Mouse (Mus musculus) kidney, postnatal 0 days (tissue): ENCODE results near the gene Ces3a. TPM values are rescaled to one million over a fixed set of nuclear protein-coding genes. Genes with fewer than 3 reads are reported as not detected.
"Not testable (repeated sequence)": the region's sequence is repeated elsewhere in the genome, so short reads cannot be mapped to it uniquely, and the experiment has no call there.

Experiments
- ATAC-seq: fragments of 200-750 bp; cut with Nextera tagmentation; replicated peaks from 2 replicates; pipeline ENCODE4 v1.8.0; 2017; ENCODE audit warnings: low read depth, moderate number of reproducible peaks, moderate TSS enrichment, moderate library complexity; ENCODE audit not compliant: low FRiP score
- DNase-seq: peaks from one replicate; pipeline ENCODE4 v3.0.0-alpha.2; 2016; ENCODE audit warnings: low spot score
- H3K27ac ChIP-seq: fragments of 300-500 bp; sonication (generic); 2 replicates; pipeline ENCODE4 v1.5.1; 2014; ENCODE audit warnings: mild to moderate bottlenecking
- H3K27me3 ChIP-seq: fragments of 300-500 bp; sonication (generic); 2 replicates; pipeline ENCODE4 v1.6.1; 2014; ENCODE audit warnings: low read length, mixed read lengths; ENCODE audit not compliant: insufficient read depth
- H3K36me3 ChIP-seq: fragments of 300-500 bp; sonication (generic); 2 replicates; pipeline ENCODE4 v1.6.1; 2014; ENCODE audit warnings: low read length, mixed read lengths; ENCODE audit not compliant: insufficient read depth
- H3K4me1 ChIP-seq: fragments of 300-500 bp; sonication (generic); replicated peaks from 2 replicates; pipeline ENCODE4 v1.6.1; 2014; ENCODE audit warnings: antibody characterized with exemption, low read length, mixed read lengths; ENCODE audit not compliant: insufficient read depth
- H3K4me2 ChIP-seq: fragments of 300-500 bp; sonication (generic); 2 replicates; pipeline ENCODE4 v1.6.1; 2014; ENCODE audit warnings: mild to moderate bottlenecking, low read length, moderate library complexity, mixed read lengths
- H3K4me3 ChIP-seq: fragments of 300-500 bp; sonication (generic); replicated peaks from 2 replicates; pipeline ENCODE4 v1.5.1; 2014; ENCODE audit warnings: low read depth, low read length
- H3K9ac ChIP-seq: fragments of 300-500 bp; sonication (generic); 2 replicates; pipeline ENCODE4 v1.6.1; 2014; ENCODE audit warnings: low read depth, low read length
- H3K9me3 ChIP-seq: fragments of 300-500 bp; sonication (generic); replicated peaks from 2 replicates; pipeline ENCODE4 v1.6.1; 2016; ENCODE audit warnings: low read length, inconsistent platforms, mixed read lengths
- CTCF ChIP-seq: IDR thresholded peaks from 2 replicates; pipeline ENCODE4 v1.5.1; 2016; ENCODE audit warnings: antibody characterized with exemption, low read depth, mild to moderate bottlenecking, moderate library complexity
- WGBS: fragments of 180-500 bp; shearing (Covaris S2); extraction: QIAGEN DNeasy Blood & Tissue Kit; methylation state at CpG from one replicate; pipeline ENCODE4 v1.1.7; 2014; 5-methylcytosine and 5-hydroxymethylcytosine counted together
- polyA plus RNA-seq: library from polyadenylated mRNA; unstranded; fragments of >200 nt; fragmentation: Nextera tagmentation; extraction: Ambion mirVana; gene quantifications from 2 replicates; pipeline ENCODE4 v1.2.1, GENCODE M21; 2015

The Ces3a gene
- polyA plus RNA-seq, 1 experiment from 2014 or later = not detected

GRCm38 (mm10) chr8:105088581-105088980 is 40.2 kb downstream of the Ces3a start:
- no peak for DNase-seq
- TF ChIP-seq CTCF = no peak
- WGBS = 74% methylated on average over 4 of the region's 4 CpGs
- Histone ChIP-seq H3K4me1 (no peaks in the 10 kb centered on the region), H3K27ac (no peak overlapping the region), H3K4me3 (no peak overlapping the region), H3K4me2 (no peak overlapping the region), H3K27me3 (no peaks in the 10 kb centered on the region), H3K36me3 (no peaks in the 10 kb centered on the region), H3K9me3 (no peaks in the 10 kb centered on the region), H3K9ac (no peak overlapping the region)
- ATAC-seq = no peak

- Histone ChIP-seq H3K4me3 (no peak overlapping the region), H3K36me3 (no peaks in the 10 kb centered on the region), H3K9me3 (no peaks in the 10 kb centered on the region), H3K4me1 (no peaks in the 10 kb centered on the region), H3K9ac (no peak overlapping the region), H3K27ac (no peak overlapping the region), H3K27me3 (no peaks in the 10 kb centered on the region), H3K4me2 (no peak overlapping the region)
- 79% methylated on average over 3 of the region's 3 CpGs for WGBS
- TF ChIP-seq CTCF = no peak
- no peak for DNase-seq
- ATAC-seq = no peak
Observed at GRCm38 (mm10) chr8:105093992-105094391, 45.6 kb downstream of the Ces3a start.

- WGBS = 77% methylated on average over 4 of the region's 4 CpGs
- H3K27me3 ChIP-seq, H3K4me2 ChIP-seq, H3K4me1 ChIP-seq, ATAC-seq, DNase-seq, H3K9ac ChIP-seq, H3K27ac ChIP-seq, H3K36me3 ChIP-seq, H3K9me3 ChIP-seq, H3K4me3 ChIP-seq: not testable (repeated sequence)
Observed at GRCm38 (mm10) chr8:105102101-105102785, 53.8 kb downstream of the Ces3a start.

GRCm38 (mm10) chr8:105103701-105104100 is 55.3 kb downstream of the Ces3a start:
- not testable (repeated sequence) for H3K4me2 ChIP-seq, H3K4me3 ChIP-seq, H3K4me1 ChIP-seq, DNase-seq, H3K27me3 ChIP-seq, H3K36me3 ChIP-seq, H3K27ac ChIP-seq, ATAC-seq, H3K9ac ChIP-seq, H3K9me3 ChIP-seq
- WGBS = 74% methylated on average over 5 of the region's 5 CpGs

- H3K4me2 ChIP-seq = no peak overlapping the region
- DNase-seq (no peak), ATAC-seq (no peak)
- no peak overlapping the region for H3K9ac ChIP-seq
- H3K4me1 ChIP-seq = no peaks in the 10 kb centered on the region
- no peaks in the 10 kb centered on the region for H3K9me3 ChIP-seq
- H3K27ac ChIP-seq = no peak overlapping the region
- no peaks in the 10 kb centered on the region for H3K27me3 ChIP-seq
- TF ChIP-seq CTCF = no peak
- H3K36me3 ChIP-seq = no peaks in the 10 kb centered on the region
- WGBS = 81% methylated on average over 3 of the region's 3 CpGs
- H3K4me3 ChIP-seq = no peak overlapping the region
Observed at GRCm38 (mm10) chr8:105104220-105104619, 55.8 kb downstream of the Ces3a start.

Other genes starting within 250 kb of the Ces3a start
- gene Ces2b, start 217.0 kb upstream of the Ces3a start, polyA plus RNA-seq = 0.91 and 0.98 TPM in 2 replicates
- gene Ces2c, start 201.5 kb upstream of the Ces3a start, polyA plus RNA-seq = 0.38 and 0.45 TPM in 2 replicates
- 1.8 and 2.1 TPM in 2 replicates for gene Ces2e, start 122.3 kb upstream of the Ces3a start, polyA plus RNA-seq
- not detected in 2 replicates for gene Ces2f, start 101.2 kb upstream of the Ces3a start, polyA plus RNA-seq
- gene Ces2g, start 86.9 kb upstream of the Ces3a start, polyA plus RNA-seq = 0.15 and 0.17 TPM in 2 replicates
- not detected in 2 replicates for gene Ces2h, start 47.7 kb upstream of the Ces3a start, polyA plus RNA-seq
- gene Ces3b, start 35.2 kb downstream of the Ces3a start, polyA plus RNA-seq = not detected in 2 replicates
- gene Ces4a, start 83.2 kb downstream of the Ces3a start, polyA plus RNA-seq = not detected in 2 replicates
- 59.6 and 59.7 TPM in 2 replicates for gene Cbfb, start 122.1 kb downstream of the Ces3a start, polyA plus RNA-seq
- 19.2 and 20.6 TPM in 2 replicates for gene D230025D16Rik, start 176.5 kb downstream of the Ces3a start, polyA plus RNA-seq
- 7.5 and 7.7 TPM in 2 replicates for gene B3gnt9, start 206.6 kb downstream of the Ces3a start, polyA plus RNA-seq
- gene Tradd, start 216.0 kb downstream of the Ces3a start, polyA plus RNA-seq = 21.8 and 24.2 TPM in 2 replicates
- gene Fbxl8, start 216.0 kb downstream of the Ces3a start, polyA plus RNA-seq = 1.8 and 2.4 TPM in 2 replicates
- gene Hsf4, start 221.2 kb downstream of the Ces3a start, polyA plus RNA-seq = 0.12 TPM in 1 of 2 replicates, not detected in the other
- gene Nol3, start 227.5 kb downstream of the Ces3a start, polyA plus RNA-seq = 0.29 and 0.68 TPM in 2 replicates
- 5.5 and 6.2 TPM in 2 replicates for gene 4931428F04Rik, start 241.3 kb downstream of the Ces3a start, polyA plus RNA-seq
- 15.9 and 18.5 TPM in 2 replicates for gene Exoc3l, start 247.5 kb downstream of the Ces3a start, polyA plus RNA-seq
- gene E2f4, start 249.1 kb downstream of the Ces3a start, polyA plus RNA-seq = 55.2 and 57.9 TPM in 2 replicates